Mouse (Mus musculus): ENCODE data around the gene Cttnbp2. TPM values are rescaled to one million over a fixed set of nuclear protein-coding genes. Genes with fewer than 3 reads are reported as not detected.

Cttnbp2 gene
- polyA plus RNA-seq, 1 experiment from 2014 or later = 50.9 TPM

GRCm38 (mm10) chr6:18344272-18344671 lies 170.4 kb downstream of the Cttnbp2 start:
- Histone ChIP-seq H3K4me3 (no peak overlapping the region), H3K4me1 (replicated peaks) (no peaks in the 10 kb centered on the region), H3K27ac (no peak overlapping the region), H3K9me3 (no peaks in the 10 kb centered on the region), H3K36me3 (no peaks in the 10 kb centered on the region), H3K4me2 (no peak overlapping the region), H3K27me3 (no peaks in the 10 kb centered on the region), H3K9ac (no peak overlapping the region)
- WGBS = 93% methylated on average over 2 of the region's 2 CpGs
- no peak for ATAC-seq (ENCODE audit: low FRiP score)

GRCm38 (mm10) chr6:18338307-18338706 lies 176.3 kb downstream of the Cttnbp2 start:
- no peak for ATAC-seq (ENCODE audit: low FRiP score)
- H3K4me1 ChIP-seq (replicated peaks) = no peaks in the 10 kb centered on the region
- H3K9me3 ChIP-seq = no peaks in the 10 kb centered on the region
- no peaks in the 10 kb centered on the region for H3K36me3 ChIP-seq
- H3K27ac ChIP-seq = no peak overlapping the region
- no peak overlapping the region for H3K4me3 ChIP-seq
- H3K27me3 ChIP-seq = no peaks in the 10 kb centered on the region
- no peak overlapping the region for H3K4me2 ChIP-seq
- no peak overlapping the region for H3K9ac ChIP-seq

GRCm38 (mm10) chr6:18335393-18335792 lies 179.2 kb downstream of the Cttnbp2 start:
- 87% methylated on average over 3 of the region's 3 CpGs for WGBS
- H3K4me3 ChIP-seq = no peak overlapping the region
- H3K4me2 ChIP-seq = no peak overlapping the region

GRCm38 (mm10) chr6:18322950-18323349 lies 191.7 kb downstream of the Cttnbp2 start:
- H3K4me3 ChIP-seq = no peak overlapping the region
- no peak overlapping the region for H3K27ac ChIP-seq
- no peak overlapping the region for H3K9ac ChIP-seq
- no peaks in the 10 kb centered on the region for H3K36me3 ChIP-seq
- 97% methylated on average over 1 of the region's 1 CpGs for WGBS
- no peak for ATAC-seq (ENCODE audit: low FRiP score)
- no peaks in the 10 kb centered on the region for H3K27me3 ChIP-seq
- H3K9me3 ChIP-seq = no peaks in the 10 kb centered on the region
- H3K4me1 ChIP-seq (replicated peaks) = no peaks in the 10 kb centered on the region
- no peak overlapping the region for H3K4me2 ChIP-seq

More at GRCm38 (mm10) chr6:18335393-18335792, 179.2 kb downstream of the Cttnbp2 start:
- Histone ChIP-seq H3K9ac (no peak overlapping the region), H3K9me3 (no peaks in the 10 kb centered on the region), H3K36me3 (no peaks in the 10 kb centered on the region), H3K27ac (no peak overlapping the region), H3K27me3 (no peaks in the 10 kb centered on the region), H3K4me1 (replicated peaks) (no peaks in the 10 kb centered on the region)
- no peak for ATAC-seq (ENCODE audit: low FRiP score)

Small RNAs within 50 kb of the gene (microRNA-seq; reads per million reads assigned to microRNA genes)
- gene Gm26233 = not detected
